Mouse (Mus musculus): Measurements from ENCODE around the gene Slc4a7.

GRCm38 (mm10) chr14:14709021-14709420 is 6.9 kb downstream of the Slc4a7 start:
- TF ChIP-seq CTCF (IDR thresholded peaks at IDR 0.05; ENCODE audit: extremely low read depth, insufficient read length, insufficient replicate concordance, low read depth, low read length) (no peak), POLR2A (IDR thresholded peaks at IDR 0.05; ENCODE audit: low read depth, low read length) (no peak)

Measured in small intestine, adult 2 months (tissue).